Mouse (Mus musculus): ENCODE data around the gene Gse1. TPM values are rescaled to one million over a fixed set of nuclear protein-coding genes. Genes with fewer than 3 reads are reported as not detected.

The Gse1 gene
- polyA plus RNA-seq, 1 experiment from 2014 or later = 6.8 TPM

GRCm38 (mm10) chr8:120407701-120408240, 179.5 kb downstream of the Gse1 start:
- Histone ChIP-seq H3K4me1 (peaks cover 44% of the 10 kb centered on the region), H3K9ac (no peak overlapping the region), H3K27ac (no peak overlapping the region), H3K4me3 (no peak overlapping the region), H3K36me3 (no peaks in the 10 kb centered on the region), H3K4me2 (no peak overlapping the region), H3K9me3 (no peaks in the 10 kb centered on the region), H3K27me3 (no peaks in the 10 kb centered on the region)
- WGBS = 11% methylated on average over 8 of the region's 9 CpGs
- peak; percentile 59; the same call in 1 of the 2 replicates for ATAC-seq (ENCODE audit: insufficient number of reproducible peaks, low FRiP score, low TSS enrichment, low read depth)

- Histone ChIP-seq H3K4me1 (peaks cover 51% of the 10 kb centered on the region), H3K4me3 (no peak overlapping the region), H3K9ac (no peak overlapping the region; the same call in 1 of the 2 replicates), H3K27ac (no peak overlapping the region), H3K27me3 (no peaks in the 10 kb centered on the region), H3K4me2 (no peak overlapping the region), H3K36me3 (no peaks in the 10 kb centered on the region), H3K9me3 (no peaks in the 10 kb centered on the region)
- no peak for ATAC-seq (ENCODE audit: insufficient number of reproducible peaks, low FRiP score, low TSS enrichment, low read depth)
- 45% methylated on average over 14 of the region's 14 CpGs for WGBS
These were observed 180.3 kb downstream of the Gse1 start for GRCm38 (mm10) chr8:120408241-120409215.

DNA sequence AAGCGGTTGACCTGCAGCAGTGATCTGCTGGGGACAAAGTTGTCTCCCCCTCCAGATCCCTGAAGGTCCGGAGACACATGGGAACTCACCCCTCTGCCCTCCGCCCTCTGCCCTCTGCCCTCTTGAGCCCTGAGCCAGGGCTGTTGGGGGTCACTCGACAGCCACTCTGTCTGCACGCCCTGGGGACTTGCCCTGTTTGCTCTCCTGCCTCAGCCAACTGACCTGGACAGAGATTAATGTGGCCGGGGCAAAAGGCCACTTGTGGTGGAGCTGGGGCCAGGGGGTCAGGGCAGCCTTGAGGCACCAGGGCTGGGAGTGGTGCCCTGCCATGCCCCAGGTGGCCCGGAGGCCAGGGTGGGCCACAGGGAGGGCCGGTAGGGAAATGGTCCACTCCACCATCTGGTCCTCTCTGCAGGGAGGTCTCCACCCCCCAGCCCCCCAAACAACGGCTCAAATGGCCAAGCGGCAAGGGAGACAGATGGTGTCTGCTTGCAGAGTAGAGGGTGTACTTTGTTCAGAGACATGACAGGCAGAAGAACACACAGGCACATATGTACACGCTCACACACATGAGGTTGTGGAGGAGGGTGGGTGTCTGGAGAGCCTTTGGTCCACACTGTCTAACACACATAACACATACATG, 181.2 kb downstream of the Gse1 start:
- no peak overlapping the region for H3K27ac ChIP-seq
- H3K4me3 ChIP-seq = no peak overlapping the region
- no peak for ATAC-seq (ENCODE audit: insufficient number of reproducible peaks, low FRiP score, low TSS enrichment, low read depth)
- no peak overlapping the region for H3K4me2 ChIP-seq
- H3K36me3 ChIP-seq = no peaks in the 10 kb centered on the region
- WGBS = 43% methylated on average over 11 of the region's 11 CpGs
- no peaks in the 10 kb centered on the region for H3K27me3 ChIP-seq
- H3K9me3 ChIP-seq = no peaks in the 10 kb centered on the region
- H3K9ac ChIP-seq = no peak overlapping the region
- H3K4me1 ChIP-seq = peaks cover 58% of the 10 kb centered on the region

DNA sequence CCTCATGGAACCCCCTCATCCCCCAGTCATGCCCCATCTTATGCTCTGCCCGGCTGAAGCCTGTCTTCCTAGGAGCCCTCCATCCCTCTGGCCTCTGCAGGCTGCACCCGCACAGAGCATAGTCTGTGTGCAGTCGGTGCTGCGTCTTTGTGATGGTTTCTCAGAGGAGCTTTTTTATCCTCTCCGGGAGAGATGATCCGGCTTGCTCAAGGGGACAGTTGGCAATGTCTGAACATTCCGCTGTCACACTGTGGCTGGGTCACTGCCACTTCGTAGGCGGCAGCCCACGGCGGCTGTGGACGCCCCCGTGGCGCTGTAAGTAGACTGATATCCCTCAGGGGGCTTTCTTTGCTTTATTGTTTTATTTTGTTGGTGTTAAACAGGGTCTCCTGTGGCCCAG, 182.8 kb downstream of the Gse1 start:
- no peak for ATAC-seq (ENCODE audit: insufficient number of reproducible peaks, low FRiP score, low TSS enrichment, low read depth)
- no peak overlapping the region for H3K9ac ChIP-seq
- H3K36me3 ChIP-seq = no peaks in the 10 kb centered on the region
- H3K27me3 ChIP-seq = no peaks in the 10 kb centered on the region
- no peaks in the 10 kb centered on the region for H3K9me3 ChIP-seq
- H3K4me2 ChIP-seq = no peak overlapping the region
- H3K4me1 ChIP-seq = peaks cover 71% of the 10 kb centered on the region
- H3K4me3 ChIP-seq = no peak overlapping the region
- H3K27ac ChIP-seq = no peak overlapping the region
- WGBS = 72% methylated on average over 14 of the region's 14 CpGs

GRCm38 (mm10) chr8:120411862-120412261, 183.6 kb downstream of the Gse1 start:
- no peak for ATAC-seq (ENCODE audit: insufficient number of reproducible peaks, low FRiP score, low TSS enrichment, low read depth)
- 50% methylated on average over 8 of the region's 8 CpGs for WGBS

GRCm38 (mm10) chr8:120412357-120412756, 184.1 kb downstream of the Gse1 start:
- H3K4me2 ChIP-seq = no peak overlapping the region
- H3K27me3 ChIP-seq = no peaks in the 10 kb centered on the region
- no peaks in the 10 kb centered on the region for H3K9me3 ChIP-seq
- peaks cover 78% of the 10 kb centered on the region for H3K4me1 ChIP-seq
- H3K36me3 ChIP-seq = no peaks in the 10 kb centered on the region
- H3K9ac ChIP-seq = no peak overlapping the region
- H3K27ac ChIP-seq = no peak overlapping the region
- no peak overlapping the region for H3K4me3 ChIP-seq
- ATAC-seq (ENCODE audit: insufficient number of reproducible peaks, low FRiP score, low TSS enrichment, low read depth) = no peak
- WGBS = 90% methylated on average over 4 of the region's 4 CpGs

More at GRCm38 (mm10) chr8:120411862-120412261, 183.6 kb downstream of the Gse1 start:
- Histone ChIP-seq H3K9me3 (no peaks in the 10 kb centered on the region), H3K36me3 (no peaks in the 10 kb centered on the region), H3K27me3 (no peaks in the 10 kb centered on the region), H3K4me1 (peaks cover 77% of the 10 kb centered on the region), H3K27ac (no peak overlapping the region), H3K9ac (no peak overlapping the region), H3K4me3 (no peak overlapping the region), H3K4me2 (no peak overlapping the region)

DNA sequence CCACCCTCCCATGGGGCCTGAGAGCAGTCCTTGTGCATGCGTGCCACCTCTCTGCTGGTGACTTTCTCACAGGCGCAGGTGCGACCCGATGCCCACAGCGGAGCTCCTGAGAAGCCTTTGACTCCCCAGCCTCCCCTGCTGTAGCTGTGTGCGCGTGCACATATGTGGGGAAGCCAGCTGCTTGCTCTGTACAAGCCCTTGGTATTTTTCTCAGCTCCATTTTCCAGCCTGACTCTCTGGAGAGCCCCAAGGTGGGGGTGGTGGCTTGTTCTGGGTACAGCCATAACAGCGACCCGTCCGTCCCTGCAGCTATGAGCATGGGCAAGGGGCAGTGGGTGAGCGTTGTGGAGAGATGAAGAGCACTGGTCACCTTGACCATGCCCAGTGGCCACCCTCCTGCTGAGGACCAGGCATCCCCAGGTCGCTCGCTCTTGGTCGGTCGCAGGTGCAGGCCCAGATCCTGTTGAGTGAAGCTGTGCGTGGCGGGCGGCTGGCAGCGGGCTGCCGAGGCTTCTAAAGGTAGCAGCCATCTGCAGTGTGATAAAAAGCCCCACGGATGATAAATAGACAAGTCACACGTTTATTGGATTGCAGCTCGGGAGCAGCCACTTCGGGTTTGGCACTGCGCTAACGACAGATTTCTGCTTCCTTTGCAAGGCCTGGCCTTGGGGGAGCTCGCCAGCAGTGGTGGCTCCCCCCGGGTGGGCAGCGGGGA, 184.8 kb downstream of the Gse1 start:
- Histone ChIP-seq H3K4me1 (peaks cover 78% of the 10 kb centered on the region), H3K36me3 (no peaks in the 10 kb centered on the region), H3K9me3 (no peaks in the 10 kb centered on the region), H3K9ac (no peak overlapping the region), H3K4me3 (no peak overlapping the region), H3K27me3 (no peaks in the 10 kb centered on the region), H3K27ac (no peak overlapping the region), H3K4me2 (no peak overlapping the region)
- no peak for ATAC-seq (ENCODE audit: insufficient number of reproducible peaks, low FRiP score, low TSS enrichment, low read depth)
- WGBS = 66% methylated on average over 29 of the region's 29 CpGs

DNA sequence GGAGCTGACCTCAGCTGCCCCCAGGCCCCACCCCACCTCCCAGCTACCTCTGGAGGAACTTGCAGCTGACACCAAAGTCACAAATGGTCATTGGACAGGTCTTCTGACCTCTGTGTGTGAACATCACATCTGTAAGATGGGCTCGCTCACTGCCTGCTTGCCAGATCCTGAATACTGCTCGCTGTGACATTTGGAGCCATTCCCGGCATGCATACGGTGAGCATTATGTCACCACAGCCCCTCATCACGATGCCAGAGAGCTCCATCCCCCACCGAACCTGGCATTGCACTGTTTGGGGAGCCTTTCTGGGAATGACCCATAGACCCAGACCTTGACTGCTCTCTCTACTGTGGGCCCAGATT, 185.4 kb downstream of the Gse1 start:
- H3K27me3 ChIP-seq = no peaks in the 10 kb centered on the region
- no peaks in the 10 kb centered on the region for H3K36me3 ChIP-seq
- no peak for ATAC-seq (ENCODE audit: insufficient number of reproducible peaks, low FRiP score, low TSS enrichment, low read depth)
- WGBS = 62% methylated on average over 6 of the region's 6 CpGs
- no peak overlapping the region for H3K4me3 ChIP-seq
- H3K9ac ChIP-seq = no peak overlapping the region
- no peaks in the 10 kb centered on the region for H3K9me3 ChIP-seq
- H3K4me2 ChIP-seq = no peak overlapping the region
- no peak overlapping the region for H3K27ac ChIP-seq
- H3K4me1 ChIP-seq = peaks cover 74% of the 10 kb centered on the region

DNA sequence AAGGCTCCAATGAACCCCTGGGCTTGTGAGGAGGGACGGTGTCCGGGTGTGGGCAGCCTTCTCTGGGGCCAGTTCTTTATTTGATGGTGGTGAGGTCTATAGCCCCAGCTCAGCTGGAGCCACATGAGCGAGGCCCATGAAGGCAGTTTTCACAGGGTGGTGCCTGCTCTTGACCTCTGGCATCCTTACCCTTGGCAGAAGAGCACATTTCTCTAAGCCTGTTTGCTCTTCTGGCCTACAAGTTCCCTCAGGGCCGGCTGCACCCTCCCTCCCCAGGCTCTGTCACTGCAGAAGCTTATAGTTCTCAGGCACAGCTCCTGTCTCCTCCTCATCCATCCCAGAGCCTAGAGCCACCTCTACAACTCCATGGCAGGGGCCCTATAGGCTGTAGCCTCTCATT, 186.0 kb downstream of the Gse1 start:
- 93% methylated on average over 4 of the region's 4 CpGs for WGBS
- H3K36me3 ChIP-seq = no peaks in the 10 kb centered on the region
- peaks cover 75% of the 10 kb centered on the region for H3K4me1 ChIP-seq
- H3K4me3 ChIP-seq = no peak overlapping the region
- H3K9me3 ChIP-seq = no peaks in the 10 kb centered on the region
- no peaks in the 10 kb centered on the region for H3K27me3 ChIP-seq
- no peak for ATAC-seq (ENCODE audit: insufficient number of reproducible peaks, low FRiP score, low TSS enrichment, low read depth)
- no peak overlapping the region for H3K4me2 ChIP-seq
- no peak overlapping the region for H3K27ac ChIP-seq
- no peak overlapping the region for H3K9ac ChIP-seq

GRCm38 (mm10) chr8:120415474-120415873, 187.2 kb downstream of the Gse1 start:
- no peak overlapping the region for H3K4me2 ChIP-seq

DNA sequence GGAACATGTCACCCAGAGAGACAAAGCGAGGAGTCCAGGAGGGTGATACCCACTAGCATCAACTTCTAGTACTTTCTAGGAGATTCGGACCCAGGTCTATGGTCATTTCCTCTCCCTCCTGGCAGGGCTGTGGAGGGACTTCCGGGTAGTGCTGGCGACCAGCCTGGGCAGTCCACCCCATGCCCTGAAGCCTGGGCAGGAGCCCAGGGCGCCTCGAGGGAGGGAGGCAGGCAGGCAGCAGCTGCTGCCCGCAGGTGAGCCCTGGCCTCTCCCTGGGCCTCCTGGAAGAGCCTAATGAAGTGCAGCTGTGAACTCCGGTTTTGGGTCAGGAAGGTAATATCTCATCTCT, 187.9 kb downstream of the Gse1 start:
- Histone ChIP-seq H3K4me1 (peaks cover 86% of the 10 kb centered on the region), H3K9me3 (no peaks in the 10 kb centered on the region)
- WGBS = 22% methylated on average over 8 of the region's 8 CpGs

More at GRCm38 (mm10) chr8:120415474-120415873, 187.2 kb downstream of the Gse1 start:
- no peak for ATAC-seq (ENCODE audit: insufficient number of reproducible peaks, low FRiP score, low TSS enrichment, low read depth)
- H3K36me3 ChIP-seq = no peaks in the 10 kb centered on the region
- H3K9ac ChIP-seq = no peak overlapping the region
- H3K27ac ChIP-seq = peak overlapping the region; percentile 92; the same call in 1 of the 2 replicates
- WGBS = 67% methylated on average over 10 of the region's 11 CpGs
- H3K4me3 ChIP-seq = no peak overlapping the region
- peaks cover 85% of the 10 kb centered on the region for H3K4me1 ChIP-seq
- no peaks in the 10 kb centered on the region for H3K9me3 ChIP-seq
- no peaks in the 10 kb centered on the region for H3K27me3 ChIP-seq

More for the DNA sequence above, 187.9 kb downstream of the Gse1 start:
- Histone ChIP-seq H3K27me3 (no peaks in the 10 kb centered on the region), H3K27ac (peak overlapping the region; percentile 92), H3K9ac (no peak overlapping the region), H3K4me2 (peak overlapping the region; percentile 46), H3K4me3 (peak overlapping the region; percentile 10), H3K36me3 (no peaks in the 10 kb centered on the region)
- no peak; the same call in 1 of the 2 replicates for ATAC-seq (ENCODE audit: insufficient number of reproducible peaks, low FRiP score, low TSS enrichment, low read depth)

Data from limb, embryonic 15.5 days (tissue).